Mouse (Mus musculus) retina, adult 2 months (tissue): Measurements from ENCODE around the gene Carm1.
"Not testable (repeated sequence)": the region's sequence is repeated elsewhere in the genome, so short reads cannot be mapped to it uniquely, and the experiment has no call there.

Source experiments
- DNase-seq: peaks from one replicate; pipeline ENCODE4 v3.0.0-alpha.2; 2012; ENCODE audit warnings: low read depth, low spot score

Carm1 gene

DNA sequence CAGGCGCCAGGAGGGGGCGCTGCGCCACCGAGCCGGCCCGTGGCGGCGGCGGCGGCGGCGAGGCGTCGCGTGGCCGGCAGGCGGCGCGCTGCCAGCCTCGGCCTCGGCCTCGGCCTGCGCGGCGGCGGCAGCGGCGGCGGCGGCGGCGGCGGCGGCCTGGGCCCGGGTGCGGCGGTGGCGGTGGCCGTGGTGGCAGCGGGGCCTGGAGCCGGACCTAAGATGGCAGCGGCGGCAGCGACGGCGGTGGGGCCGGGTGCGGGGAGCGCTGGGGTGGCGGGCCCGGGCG, at the start of gene Carm1:
Gene Carm1 (plus strand): TSS at position 106 of the 286 bp plus-strand sequence.
- DNase-seq: no peak

- DNase-seq: no peak
These were observed 49.6 kb upstream of the Carm1 start for GRCm38 (mm10) chr9:21497050-21497542.

GRCm38 (mm10) chr9:21497664-21498063, 49.0 kb upstream of the Carm1 start:
- DNase-seq: no peak

- DNase-seq: no peak
These were observed 48.3 kb upstream of the Carm1 start for GRCm38 (mm10) chr9:21498284-21498902.

GRCm38 (mm10) chr9:21503352-21503751, 43.3 kb upstream of the Carm1 start:
- DNase-seq: no peak

DNA sequence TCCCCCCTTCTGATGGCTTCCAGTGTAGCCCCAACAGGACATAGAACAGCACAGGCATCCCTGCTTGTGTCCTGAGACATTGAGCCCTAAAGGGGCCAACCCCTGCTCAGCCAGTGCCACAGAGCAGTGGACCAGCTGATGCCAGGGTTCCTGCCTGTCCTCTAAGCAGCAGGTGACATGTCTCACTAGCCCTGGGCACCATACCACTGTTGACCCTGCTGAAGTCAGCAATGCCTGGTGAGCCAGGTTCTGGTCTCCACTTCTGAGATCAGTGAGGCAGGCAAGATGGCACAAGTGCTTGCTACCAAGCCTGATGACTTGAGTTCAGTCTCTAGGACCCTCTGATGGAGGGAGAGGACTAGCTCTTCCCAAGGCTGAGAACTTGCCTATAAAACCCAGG, 40.9 kb upstream of the Carm1 start:
- no peak for DNase-seq

GRCm38 (mm10) chr9:21507753-21508430, 38.8 kb upstream of the Carm1 start:
- DNase-seq: no peak

- no peak for DNase-seq
These were observed 37.8 kb upstream of the Carm1 start for GRCm38 (mm10) chr9:21508871-21509404.

GRCm38 (mm10) chr9:21509772-21510688, 36.7 kb upstream of the Carm1 start, which contains the start of gene Tmed1:
Gene Tmed1, minus strand, starts transcription at chr9:21510252.
- peak; percentile 92 for DNase-seq

DNA sequence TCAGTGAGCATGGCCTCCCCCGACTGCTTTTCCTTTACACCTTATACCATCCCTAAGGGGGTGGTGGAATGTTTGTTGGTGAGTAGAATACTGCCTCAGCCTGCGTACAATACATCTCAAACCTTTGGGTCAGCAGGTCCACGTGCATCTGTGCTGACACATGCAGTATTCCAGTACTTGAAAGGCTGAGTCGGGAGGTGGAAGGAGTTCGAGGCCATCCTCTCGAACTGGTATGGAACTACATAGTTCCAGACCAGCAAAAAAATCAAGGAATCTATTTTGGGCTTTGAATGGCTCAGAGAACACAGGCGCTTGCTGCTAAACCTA, 36.0 kb upstream of the Carm1 start:
- no peak for DNase-seq

GRCm38 (mm10) chr9:21511052-21511451, 35.6 kb upstream of the Carm1 start:
- no peak for DNase-seq

DNA sequence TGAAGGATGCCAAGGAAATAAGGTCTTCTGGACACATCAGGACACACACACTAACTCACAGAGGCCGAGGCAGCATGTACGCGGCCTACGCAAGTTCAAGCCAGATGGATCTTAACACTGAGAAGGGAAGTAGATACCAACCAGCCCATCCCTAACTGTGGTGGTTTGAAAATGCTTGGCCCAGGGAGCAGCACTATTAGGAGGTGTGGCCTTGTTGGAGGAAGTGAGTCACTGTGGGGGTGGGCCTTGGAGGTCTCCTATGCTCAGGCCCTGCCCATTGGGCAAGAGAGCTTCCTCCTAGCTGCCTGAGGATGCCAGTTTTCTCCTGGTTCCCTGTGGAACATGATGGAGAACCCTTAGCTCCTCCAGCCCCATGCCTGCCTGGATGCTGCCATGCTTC, 33.2 kb upstream of the Carm1 start:
- DNase-seq: no peak

DNA sequence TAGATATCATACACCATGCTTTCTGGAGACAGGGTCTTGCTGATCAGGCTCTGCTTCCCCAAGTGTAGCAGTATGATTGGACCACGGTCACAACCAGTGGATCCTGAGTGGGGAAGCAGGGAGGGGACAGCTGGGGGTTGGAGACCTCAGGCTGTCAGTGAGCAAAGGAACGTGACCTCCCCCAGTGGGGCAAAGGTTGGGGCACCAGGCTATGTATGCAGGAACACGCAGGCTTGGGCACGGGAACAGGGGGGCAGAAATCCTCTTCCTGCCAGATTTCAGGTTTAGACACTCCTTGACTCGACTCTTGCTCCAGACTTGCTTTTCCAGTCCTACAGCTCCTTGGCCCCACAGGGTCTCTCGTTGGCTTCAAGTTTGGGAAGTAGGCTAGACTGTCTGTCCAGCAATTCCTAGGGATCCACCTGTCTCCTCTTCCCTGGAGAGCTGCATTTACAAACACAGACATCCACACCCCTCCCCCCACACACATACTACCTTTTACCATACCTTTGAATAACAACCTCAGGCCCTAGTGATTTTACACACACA, 28.7 kb upstream of the Carm1 start:
- DNase-seq: no peak

GRCm38 (mm10) chr9:21518690-21519089, 28.0 kb upstream of the Carm1 start:
- DNase-seq: not testable (repeated sequence)

GRCm38 (mm10) chr9:21525142-21525936, 21.4 kb upstream of the Carm1 start:
- DNase-seq: no peak

GRCm38 (mm10) chr9:21525937-21526633, 20.6 kb upstream of the Carm1 start, which contains the start of gene AB124611:
Gene AB124611, plus strand, starts transcription at chr9:21526176.
- DNase-seq: no peak

- DNase-seq: no peak
These were observed 20.1 kb upstream of the Carm1 start for GRCm38 (mm10) chr9:21526634-21526944.

DNA sequence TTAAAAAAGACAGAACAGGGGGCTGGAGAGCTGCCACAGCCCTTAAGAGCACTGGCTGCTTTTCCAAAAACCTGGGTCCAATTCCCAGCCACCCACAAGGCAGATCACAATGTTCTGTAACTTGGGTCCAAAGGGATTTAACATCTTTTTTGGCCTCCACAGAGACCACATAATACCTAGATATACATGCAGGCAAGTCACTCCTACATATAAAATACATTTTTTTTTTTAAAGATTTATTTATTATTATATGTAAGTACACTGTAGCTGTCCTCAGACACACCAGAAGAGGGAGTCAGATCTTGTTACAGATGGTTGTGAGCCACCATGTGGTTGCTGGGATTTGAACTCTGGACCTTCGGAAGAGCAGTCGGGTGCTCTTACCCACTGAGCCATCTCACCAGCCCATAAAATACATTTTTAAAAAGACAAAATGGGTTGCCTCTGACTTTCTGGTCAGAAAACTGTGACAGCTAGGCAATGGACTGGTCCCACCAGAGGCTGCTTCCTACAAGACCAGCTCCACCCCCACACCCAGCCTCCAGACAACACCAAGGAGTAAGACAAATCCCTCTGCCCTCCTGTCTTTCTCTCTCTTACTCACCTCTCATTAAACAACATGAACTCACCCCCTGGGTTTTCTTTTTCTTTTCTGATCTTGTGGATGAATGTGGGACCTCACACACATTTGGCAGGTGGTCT, 19.4 kb upstream of the Carm1 start:
- DNase-seq: no peak

- no peak for DNase-seq
These were observed 18.8 kb upstream of the Carm1 start for GRCm38 (mm10) chr9:21527917-21528324.

DNA sequence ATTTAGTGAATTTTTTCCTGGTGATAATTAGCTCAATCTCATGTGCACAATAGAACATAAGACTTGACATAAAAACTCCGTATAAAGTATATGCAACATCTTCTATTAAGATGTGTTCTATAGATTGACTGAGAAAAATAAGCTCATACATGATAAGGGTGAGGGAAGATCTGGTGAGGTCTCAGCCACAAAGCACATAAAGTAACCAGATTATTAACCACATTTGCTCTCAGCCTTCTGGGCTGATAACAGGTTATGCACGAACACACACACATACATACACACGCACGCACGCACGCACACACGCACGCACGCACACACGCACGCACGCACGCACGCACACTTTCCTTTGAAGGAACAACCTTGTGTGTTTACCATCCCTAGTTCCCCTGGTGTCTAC, 10.2 kb upstream of the Carm1 start:
- no peak for DNase-seq
